Mouse (Mus musculus): ENCODE measurements at regions not wholly inside any gene's neighbourhood (a gene's known extent, or its start where the extent isn't known, plus 50 kb on each side); places are given as distances from the start of the nearest gene placed in this dataset.

- Histone ChIP-seq H3K36me3 (ENCODE audit: control insufficient read depth, insufficient read depth, low read length) (no peaks in the 10 kb centered on the region), H3K4me2 (no peak overlapping the region), H3K9ac (ENCODE audit: low read depth, low read length) (no peak overlapping the region), H3K9me3 (replicated peaks; ENCODE audit: control insufficient read depth, low read length) (no peaks in the 10 kb centered on the region), H3K27me3 (ENCODE audit: control insufficient read depth, insufficient read depth, low read length) (no peaks in the 10 kb centered on the region), H3K4me3 (ENCODE audit: low read depth, low read length) (no peak overlapping the region), H3K27ac (ENCODE audit: low read depth, low read length) (no peak overlapping the region), H3K4me1 (ENCODE audit: control insufficient read depth, insufficient read depth, low read length) (no peaks in the 10 kb centered on the region)
- ATAC-seq (replicated peaks; ENCODE audit: insufficient number of reproducible peaks, low FRiP score, low TSS enrichment): peak; percentile 46
- 79% methylated on average over 4 of the region's 4 CpGs for WGBS (ENCODE audit: insufficient replicate concordance)
Measured at GRCm38 (mm10) chr13:75523293-75524278, 183.0 kb upstream of the Ell2 start.

GRCm38 (mm10) chr13:75524481-75524880 lies 182.1 kb upstream of the Ell2 start:
- H3K4me2 ChIP-seq: no peak overlapping the region
- H3K9ac ChIP-seq (ENCODE audit: low read depth, low read length): no peak overlapping the region
- no peaks in the 10 kb centered on the region for H3K36me3 ChIP-seq (ENCODE audit: control insufficient read depth, insufficient read depth, low read length)
- no peak overlapping the region for H3K4me3 ChIP-seq (ENCODE audit: low read depth, low read length)
- H3K9me3 ChIP-seq (replicated peaks; ENCODE audit: control insufficient read depth, low read length): no peaks in the 10 kb centered on the region
- H3K27me3 ChIP-seq (ENCODE audit: control insufficient read depth, insufficient read depth, low read length): no peaks in the 10 kb centered on the region
- WGBS (ENCODE audit: insufficient replicate concordance): 87% methylated on average over 4 of the region's 4 CpGs
- H3K27ac ChIP-seq (ENCODE audit: low read depth, low read length): no peak overlapping the region
- no peak for ATAC-seq (replicated peaks; ENCODE audit: insufficient number of reproducible peaks, low FRiP score, low TSS enrichment)
- no peaks in the 10 kb centered on the region for H3K4me1 ChIP-seq (ENCODE audit: control insufficient read depth, insufficient read depth, low read length)

GRCm38 (mm10) chr13:75531566-75531965 lies 175.0 kb upstream of the Ell2 start:
- no peak overlapping the region for H3K9ac ChIP-seq (ENCODE audit: low read depth, low read length)
- H3K27ac ChIP-seq (ENCODE audit: low read depth, low read length): no peak overlapping the region
- no peaks in the 10 kb centered on the region for H3K36me3 ChIP-seq (ENCODE audit: control insufficient read depth, insufficient read depth, low read length)
- H3K27me3 ChIP-seq (ENCODE audit: control insufficient read depth, insufficient read depth, low read length): no peaks in the 10 kb centered on the region
- no peak overlapping the region for H3K4me2 ChIP-seq
- no peaks in the 10 kb centered on the region for H3K9me3 ChIP-seq (replicated peaks; ENCODE audit: control insufficient read depth, low read length)
- WGBS (ENCODE audit: insufficient replicate concordance): 86% methylated on average over 1 of the region's 1 CpGs
- H3K4me3 ChIP-seq (ENCODE audit: low read depth, low read length): no peak overlapping the region
- ATAC-seq (replicated peaks; ENCODE audit: insufficient number of reproducible peaks, low FRiP score, low TSS enrichment): no peak
- H3K4me1 ChIP-seq (ENCODE audit: control insufficient read depth, insufficient read depth, low read length): no peaks in the 10 kb centered on the region

- Histone ChIP-seq H3K4me1 (ENCODE audit: control insufficient read depth, insufficient read depth, low read length) (no peaks in the 10 kb centered on the region), H3K27me3 (ENCODE audit: control insufficient read depth, insufficient read depth, low read length) (no peaks in the 10 kb centered on the region), H3K4me2 (no peak overlapping the region), H3K27ac (ENCODE audit: low read depth, low read length) (no peak overlapping the region), H3K9ac (ENCODE audit: low read depth, low read length) (no peak overlapping the region), H3K36me3 (ENCODE audit: control insufficient read depth, insufficient read depth, low read length) (no peaks in the 10 kb centered on the region), H3K4me3 (ENCODE audit: low read depth, low read length) (no peak overlapping the region), H3K9me3 (replicated peaks; ENCODE audit: control insufficient read depth, low read length) (no peaks in the 10 kb centered on the region)
- WGBS (ENCODE audit: insufficient replicate concordance): 84% methylated on average over 2 of the region's 2 CpGs
- ATAC-seq (replicated peaks; ENCODE audit: insufficient number of reproducible peaks, low FRiP score, low TSS enrichment): no peak
Measured at GRCm38 (mm10) chr13:75541446-75541845, 165.1 kb upstream of the Ell2 start.

GRCm38 (mm10) chr13:75542253-75542945 lies 164.2 kb upstream of the Ell2 start:
- Histone ChIP-seq H3K9ac (ENCODE audit: low read depth, low read length) (no peak overlapping the region), H3K36me3 (ENCODE audit: control insufficient read depth, insufficient read depth, low read length) (no peaks in the 10 kb centered on the region), H3K4me3 (ENCODE audit: low read depth, low read length) (no peak overlapping the region), H3K9me3 (replicated peaks; ENCODE audit: control insufficient read depth, low read length) (no peaks in the 10 kb centered on the region), H3K27me3 (ENCODE audit: control insufficient read depth, insufficient read depth, low read length) (no peaks in the 10 kb centered on the region), H3K4me1 (ENCODE audit: control insufficient read depth, insufficient read depth, low read length) (no peaks in the 10 kb centered on the region), H3K27ac (ENCODE audit: low read depth, low read length) (no peak overlapping the region), H3K4me2 (no peak overlapping the region)
- WGBS (ENCODE audit: insufficient replicate concordance): 65% methylated on average over 2 of the region's 2 CpGs
- no peak for ATAC-seq (replicated peaks; ENCODE audit: insufficient number of reproducible peaks, low FRiP score, low TSS enrichment)

- Histone ChIP-seq H3K27ac (ENCODE audit: low read depth, low read length) (no peak overlapping the region), H3K4me1 (ENCODE audit: control insufficient read depth, insufficient read depth, low read length) (no peaks in the 10 kb centered on the region)
Measured at GRCm38 (mm10) chr13:75542946-75543327, 163.6 kb upstream of the Ell2 start.

GRCm38 (mm10) chr13:75543595-75543994 lies 163.0 kb upstream of the Ell2 start:
- no peak for ATAC-seq (replicated peaks; ENCODE audit: insufficient number of reproducible peaks, low FRiP score, low TSS enrichment)
- no peaks in the 10 kb centered on the region for H3K36me3 ChIP-seq (ENCODE audit: control insufficient read depth, insufficient read depth, low read length)

More at GRCm38 (mm10) chr13:75542946-75543327, 163.6 kb upstream of the Ell2 start:
- Histone ChIP-seq H3K27me3 (ENCODE audit: control insufficient read depth, insufficient read depth, low read length) (no peaks in the 10 kb centered on the region), H3K36me3 (ENCODE audit: control insufficient read depth, insufficient read depth, low read length) (no peaks in the 10 kb centered on the region), H3K4me2 (no peak overlapping the region), H3K9ac (ENCODE audit: low read depth, low read length) (no peak overlapping the region), H3K9me3 (replicated peaks; ENCODE audit: control insufficient read depth, low read length) (no peaks in the 10 kb centered on the region), H3K4me3 (ENCODE audit: low read depth, low read length) (no peak overlapping the region)
- ATAC-seq (replicated peaks; ENCODE audit: insufficient number of reproducible peaks, low FRiP score, low TSS enrichment): no peak

GRCm38 (mm10) chr13:75544728-75545127 lies 161.8 kb upstream of the Ell2 start:
- Histone ChIP-seq H3K27ac (ENCODE audit: low read depth, low read length) (no peak overlapping the region), H3K9me3 (replicated peaks; ENCODE audit: control insufficient read depth, low read length) (no peaks in the 10 kb centered on the region), H3K9ac (ENCODE audit: low read depth, low read length) (no peak overlapping the region), H3K27me3 (ENCODE audit: control insufficient read depth, insufficient read depth, low read length) (no peaks in the 10 kb centered on the region), H3K4me2 (no peak overlapping the region), H3K4me3 (ENCODE audit: low read depth, low read length) (no peak overlapping the region), H3K4me1 (ENCODE audit: control insufficient read depth, insufficient read depth, low read length) (no peaks in the 10 kb centered on the region), H3K36me3 (ENCODE audit: control insufficient read depth, insufficient read depth, low read length) (no peaks in the 10 kb centered on the region)
- ATAC-seq (replicated peaks; ENCODE audit: insufficient number of reproducible peaks, low FRiP score, low TSS enrichment): no peak

More at GRCm38 (mm10) chr13:75543595-75543994, 163.0 kb upstream of the Ell2 start:
- H3K9me3 ChIP-seq (replicated peaks; ENCODE audit: control insufficient read depth, low read length): no peaks in the 10 kb centered on the region
- no peak overlapping the region for H3K4me2 ChIP-seq
- no peak overlapping the region for H3K9ac ChIP-seq (ENCODE audit: low read depth, low read length)
- H3K4me3 ChIP-seq (ENCODE audit: low read depth, low read length): no peak overlapping the region
- H3K27ac ChIP-seq (ENCODE audit: low read depth, low read length): no peak overlapping the region
- H3K27me3 ChIP-seq (ENCODE audit: control insufficient read depth, insufficient read depth, low read length): no peaks in the 10 kb centered on the region
- WGBS (ENCODE audit: insufficient replicate concordance): 63% methylated on average over 3 of the region's 3 CpGs
- no peaks in the 10 kb centered on the region for H3K4me1 ChIP-seq (ENCODE audit: control insufficient read depth, insufficient read depth, low read length)
